Comparison of ENCODE assay signal across 8 mouse cellular contexts in the genomic region with DNA sequence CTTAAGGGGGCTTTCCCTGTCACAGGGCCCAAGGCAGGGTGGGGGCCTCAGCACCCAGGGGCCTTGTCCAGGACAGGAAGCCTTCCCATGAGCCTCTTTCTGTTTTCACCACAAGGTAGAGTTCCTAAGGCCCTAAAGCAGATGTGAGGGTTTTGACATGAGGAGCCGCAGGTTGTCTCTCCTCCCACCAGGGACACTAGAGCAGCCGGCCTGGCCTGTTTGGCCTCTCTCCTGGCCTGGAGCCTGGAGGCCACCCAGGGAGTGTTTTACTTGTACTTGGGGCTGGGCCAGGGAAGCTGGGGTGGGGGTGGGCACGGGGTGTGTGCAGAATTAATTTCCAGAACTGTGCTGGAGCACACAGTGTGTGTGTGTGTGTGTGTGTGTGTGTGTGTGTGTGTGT. TPM values are rescaled to one million over a fixed set of nuclear protein-coding genes. Genes with fewer than 3 reads are reported as not detected.
DNase-seq lines count a peak whose midpoint lies in the region; ATAC-seq lines count a peak whose summit lies in the region.

No protein-coding gene starts in this region.

- no peaks in the 10 kb centered on the region for H3K36me3 ChIP-seq in neural tube, embryonic 13.5 days
- no peaks in the 10 kb centered on the region for H3K36me3 ChIP-seq in lung, embryonic 15.5 days

- no peak overlapping the region for H3K27ac ChIP-seq in neural tube, embryonic 13.5 days (replicated peaks)
- H3K27ac ChIP-seq in lung, embryonic 15.5 days, result peak overlapping the region; percentile 65

- H3K4me2 ChIP-seq in neural tube, embryonic 13.5 days, result no peak overlapping the region
- H3K4me2 ChIP-seq in lung, embryonic 15.5 days, result no peak overlapping the region

- DNase-seq in cerebellum, adult 9-10 months, result peak; percentile 53
- no peak for DNase-seq in cerebellum, adult 18-20 months
- no peak for DNase-seq in neural tube, embryonic 10.5 days (ENCODE audit: extremely low spot score, low spot score)
- peak; percentile 60 for DNase-seq in heart, postnatal 25 days (ENCODE audit: low spot score)
- no peak for DNase-seq in thymus, postnatal 36 days
- DNase-seq in left cerebral cortex, adult 9 months (ENCODE audit: low spot score in 2 of 2), result no peak

- H3K9ac ChIP-seq in neural tube, embryonic 13.5 days, result no peak overlapping the region
- H3K9ac ChIP-seq in lung, embryonic 15.5 days, result no peak overlapping the region

- peaks cover 20% of the 10 kb centered on the region for H3K4me1 ChIP-seq in neural tube, embryonic 13.5 days (replicated peaks)
- peaks cover 42% of the 10 kb centered on the region for H3K4me1 ChIP-seq in lung, embryonic 15.5 days

- no peaks in the 10 kb centered on the region for H3K9me3 ChIP-seq in neural tube, embryonic 13.5 days
- no peaks in the 10 kb centered on the region for H3K9me3 ChIP-seq in lung, embryonic 15.5 days

- H3K27me3 ChIP-seq in neural tube, embryonic 13.5 days, result no peaks in the 10 kb centered on the region
- no peaks in the 10 kb centered on the region for H3K27me3 ChIP-seq in lung, embryonic 15.5 days

- WGBS in neural tube, embryonic 13.5 days, result 28% methylated on average over 3 of the region's 3 CpGs
- 11% methylated on average over 3 of the region's 3 CpGs for WGBS in lung, embryonic 15.5 days

- H3K4me3 ChIP-seq in neural tube, embryonic 13.5 days, result no peak overlapping the region
- no peak overlapping the region for H3K4me3 ChIP-seq in lung, embryonic 15.5 days

- peak; percentile 44; the same call in 1 of the 2 replicates for ATAC-seq in neural tube, embryonic 13.5 days (ENCODE audit: low read depth)
- peak; percentile 73 for ATAC-seq in lung, embryonic 15.5 days (ENCODE audit: borderline replicate concordance, extremely low read depth, low FRiP score, low TSS enrichment)

- intact Hi-C loops in heart, postnatal 25 days (cut with DNase I), result loop anchor here (2.0 kb wide), 1 partner anchor 129 kb away; no protein-coding TSS in a partner anchor

RNA-seq across cellular contexts. Expression of gene Eml1, which starts 5.4 kb away (rescaled TPM):
- polyA plus RNA-seq in neural tube, embryonic 13.5 days (2015; fragmentation: Nextera tagmentation; extraction: Ambion mirVana), result 91.4 and 94.3 TPM in 2 replicates
- 10 to 100 TPM; 76.4 to 78.6 TPM for total RNA-seq in heart, postnatal 25 days (2021)
- 107 and 117 TPM in 2 replicates for polyA plus RNA-seq in lung, embryonic 15.5 days (2015; fragmentation: Nextera tagmentation; extraction: Ambion mirVana)

RNA-seq across cellular contexts. Expression of gene Cyp46a1, which starts 31.2 kb away (rescaled TPM):
- 14.9 and 15.8 TPM in 2 replicates for polyA plus RNA-seq in neural tube, embryonic 13.5 days (2015; fragmentation: Nextera tagmentation; extraction: Ambion mirVana)
- under 1 TPM; 0.31 to 0.36 TPM for total RNA-seq in heart, postnatal 25 days (2021)
- 6.3 and 6.6 TPM in 2 replicates for polyA plus RNA-seq in lung, embryonic 15.5 days (2015; fragmentation: Nextera tagmentation; extraction: Ambion mirVana)

RNA-seq across cellular contexts. Expression of gene Hhipl1, which starts 59.3 kb away (rescaled TPM):
- 1.6 TPM in 2 replicates for polyA plus RNA-seq in neural tube, embryonic 13.5 days (2015; fragmentation: Nextera tagmentation; extraction: Ambion mirVana)
- 1 to 10 TPM in 1 of 2 experiments, under 1 TPM in 1; 0.95 to 1.7 TPM for total RNA-seq in heart, postnatal 25 days (2021)
- polyA plus RNA-seq in lung, embryonic 15.5 days (2015; fragmentation: Nextera tagmentation; extraction: Ambion mirVana), result 0.89 and 1.0 TPM in 2 replicates

Comparison
In these comparisons a context has a peak if more than half of its experiments do, and no peak if none do; other contexts are left out.
1. DNase-seq: peak in cerebellum, adult 9-10 months (single experiment) and heart, postnatal 25 days (single experiment); none in cerebellum, adult 18-20 months (0 of 2), neural tube, embryonic 10.5 days (single experiment), thymus, postnatal 36 days (0 of 2) and left cerebral cortex, adult 9 months (0 of 2).